Mouse (Mus musculus) layer of hippocampus, postnatal 10 days (tissue): ENCODE data around the gene Gfra1. TPM values are rescaled to one million over a fixed set of nuclear protein-coding genes. Genes with fewer than 3 reads are reported as not detected.

Experiments used
- DNase-seq, 2 experiments: peaks; one replicate each; pipeline ENCODE4 v3.0.0; 2021; ENCODE audit warnings: low spot score in 2 of 2
- total RNA-seq, 2 experiments: library from RNA; stranded (reverse); gene quantifications; 2 replicates each; pipeline ENCODE4 v1.2.3; 2021

Gene Gfra1
- total RNA-seq, 2 experiments from 2014 or later = 50.9 to 52.8 TPM

GRCm38 (mm10) chr19:58396604-58396984, 59.1 kb downstream of the Gfra1 start:
- no peak for DNase-seq

- DNase-seq = no peak
Observed at GRCm38 (mm10) chr19:58395785-58396603, 59.7 kb downstream of the Gfra1 start.

GRCm38 (mm10) chr19:58393121-58393520, 62.6 kb downstream of the Gfra1 start:
- DNase-seq = no peak

GRCm38 (mm10) chr19:58391796-58392195, 63.9 kb downstream of the Gfra1 start:
- no peak for DNase-seq

- no peak for DNase-seq
Observed at GRCm38 (mm10) chr19:58389466-58389865, 66.2 kb downstream of the Gfra1 start.

GRCm38 (mm10) chr19:58388851-58389447, 66.8 kb downstream of the Gfra1 start:
- no peak for DNase-seq

- no peak for DNase-seq
Observed at GRCm38 (mm10) chr19:58383273-58383672, 72.4 kb downstream of the Gfra1 start.

GRCm38 (mm10) chr19:58382535-58382934, 73.2 kb downstream of the Gfra1 start:
- no peak for DNase-seq

GRCm38 (mm10) chr19:58377969-58378368, 77.7 kb downstream of the Gfra1 start:
- no peak for DNase-seq

GRCm38 (mm10) chr19:58376675-58377102, 79.0 kb downstream of the Gfra1 start:
- DNase-seq = no peak

GRCm38 (mm10) chr19:58374648-58375047, 81.1 kb downstream of the Gfra1 start:
- DNase-seq = no peak

- no peak for DNase-seq
Observed at GRCm38 (mm10) chr19:58374155-58374554, 81.6 kb downstream of the Gfra1 start.

- DNase-seq = no peak
Observed at GRCm38 (mm10) chr19:58368513-58368912, 87.2 kb downstream of the Gfra1 start.

GRCm38 (mm10) chr19:58364688-58365087, 91.0 kb downstream of the Gfra1 start:
- no peak for DNase-seq

GRCm38 (mm10) chr19:58360982-58361381, 94.7 kb downstream of the Gfra1 start:
- no peak for DNase-seq

- DNase-seq = no peak
Observed at GRCm38 (mm10) chr19:58358063-58358462, 97.6 kb downstream of the Gfra1 start.

GRCm38 (mm10) chr19:58353953-58354352, 101.8 kb downstream of the Gfra1 start:
- no peak for DNase-seq

- no peak for DNase-seq
Observed at GRCm38 (mm10) chr19:58353260-58353870, 102.3 kb downstream of the Gfra1 start.

GRCm38 (mm10) chr19:58349890-58350408, 105.8 kb downstream of the Gfra1 start:
- no peak for DNase-seq

- DNase-seq = no peak
Observed at GRCm38 (mm10) chr19:58345137-58345536, 110.6 kb downstream of the Gfra1 start.

GRCm38 (mm10) chr19:58341351-58341750, 114.4 kb downstream of the Gfra1 start:
- no peak for DNase-seq

- no peak for DNase-seq
Observed at GRCm38 (mm10) chr19:58340221-58340620, 115.5 kb downstream of the Gfra1 start.
